Mouse (Mus musculus) right cerebral cortex, postnatal 10 days (tissue): ENCODE measurements at regions not wholly inside any gene's neighbourhood (a gene's known extent, or its start where the extent isn't known, plus 50 kb on each side); places are given as distances from the start of the nearest gene placed in this dataset.

Experiments
- DNase-seq, 2 experiments: peaks; one replicate each; pipeline ENCODE4 v3.0.0; 2021; ENCODE audit warnings: low spot score in 2 of 2

- DNase-seq, result no peak
Measured at GRCm38 (mm10) chr10:84183239-84183638, 257.2 kb downstream of the Nuak1 start.

GRCm38 (mm10) chr10:84186466-84186865, 253.9 kb downstream of the Nuak1 start:
- no peak for DNase-seq

GRCm38 (mm10) chr10:84199035-84199434, 241.4 kb downstream of the Nuak1 start:
- no peak for DNase-seq

GRCm38 (mm10) chr10:84201785-84202184, 238.6 kb downstream of the Nuak1 start:
- DNase-seq, result no peak

GRCm38 (mm10) chr10:84212096-84212785, 228.2 kb downstream of the Nuak1 start:
- DNase-seq, result peak in 1 of 2 experiments; percentile 25

GRCm38 (mm10) chr10:84214812-84215211, 225.6 kb downstream of the Nuak1 start:
- DNase-seq, result no peak

- peak in 1 of 2 experiments; percentile 24 for DNase-seq
Measured at GRCm38 (mm10) chr10:84229224-84229921, 211.0 kb downstream of the Nuak1 start.

GRCm38 (mm10) chr10:84230011-84230781, 210.2 kb downstream of the Nuak1 start:
- no peak for DNase-seq

- DNase-seq, result no peak
Measured at GRCm38 (mm10) chr10:84235006-84235405, 205.4 kb downstream of the Nuak1 start.

- DNase-seq, result no peak
Measured at GRCm38 (mm10) chr10:84236236-84236635, 204.2 kb downstream of the Nuak1 start.

- DNase-seq, result peak; percentile 32 to 57
Measured at GRCm38 (mm10) chr10:84238279-84238963, 202.0 kb downstream of the Nuak1 start.

GRCm38 (mm10) chr10:84243283-84243682, 197.1 kb downstream of the Nuak1 start:
- no peak for DNase-seq

- DNase-seq, result no peak
Measured at GRCm38 (mm10) chr10:84249346-84249745, 191.1 kb downstream of the Nuak1 start.

GRCm38 (mm10) chr10:84260931-84261650, 179.3 kb downstream of the Nuak1 start:
- no peak for DNase-seq

- no peak for DNase-seq
Measured at GRCm38 (mm10) chr10:84262943-84263342, 177.5 kb downstream of the Nuak1 start.

- DNase-seq, result no peak
Measured at GRCm38 (mm10) chr10:84285832-84286506, 154.4 kb downstream of the Nuak1 start.

GRCm38 (mm10) chr10:84294422-84294821, 146.0 kb downstream of the Nuak1 start:
- no peak for DNase-seq

- no peak for DNase-seq
Measured at GRCm38 (mm10) chr10:84296168-84296567, 144.2 kb downstream of the Nuak1 start.

GRCm38 (mm10) chr10:84301561-84301960, 138.8 kb downstream of the Nuak1 start:
- DNase-seq, result no peak

- DNase-seq, result no peak
Measured at GRCm38 (mm10) chr10:84302821-84303520, 137.4 kb downstream of the Nuak1 start.
